In genomic region chr5:128504502-128504901, GRCm38 (mm10) we compare ENCODE assay signal across 8 mouse cellular contexts.
DNase-seq lines count a peak whose midpoint lies in the region; ATAC-seq and TF ChIP-seq lines count a peak whose summit lies in the region.

No protein-coding gene starts in this region.

- no peak for TF ChIP-seq POLR2A in kidney, adult 2 months (IDR thresholded peaks at IDR 0.05; ENCODE audit: low read depth, low read length)

- peak; percentile 90 for TF ChIP-seq CTCF in kidney, adult 2 months (conservative IDR thresholded peaks at IDR 0.05; ENCODE audit: insufficient read depth, insufficient read length, low read depth, low read length)
- peak; percentile 96 for TF ChIP-seq CTCF in midbrain, postnatal 0 days (IDR thresholded peaks at IDR 0.05)

- H3K27ac ChIP-seq in kidney, adult 2 months (ENCODE audit: insufficient read depth, low read depth, low read length): no peak overlapping the region
- no peak overlapping the region for H3K27ac ChIP-seq in midbrain, postnatal 0 days (ENCODE audit: low read depth, low read length)

- H3K4me2 ChIP-seq in midbrain, postnatal 0 days (ENCODE audit: low read depth, low read length, poor library complexity, severe bottlenecking): no peak overlapping the region

- peak; percentile 28 for DNase-seq in kidney, adult 2 months
- DNase-seq in kidney, adult 11 months: no peak
- DNase-seq in B cell, adult 2 months: peak; percentile 3 to 6
- DNase-seq in NIH3T3 (ENCODE audit: low read depth): peak; percentile 54
- peak; percentile 80 for DNase-seq in embryo, embryonic 10 days (ENCODE audit: low spot score)
- DNase-seq in induced T-regulatory cell, adult 2 months (ENCODE audit: low read depth): peak; percentile 1
- peak; percentile 73 for DNase-seq in midbrain, postnatal 0 days (ENCODE audit: low spot score)

- ATAC-seq in midbrain, postnatal 0 days (ENCODE audit: low FRiP score): no peak
- no peak for ATAC-seq in megakaryocyte-erythroid progenitor cell, adult 5-6 weeks (replicated peaks; ENCODE audit: low FRiP score, low TSS enrichment, poor library complexity, severe bottlenecking)

- no peak overlapping the region for H3K4me3 ChIP-seq in kidney, adult 2 months (ENCODE audit: insufficient read depth, low read depth, low read length)
- H3K4me3 ChIP-seq in midbrain, postnatal 0 days (ENCODE audit: low read depth, low read length): no peak overlapping the region

- no peaks in the 10 kb centered on the region for H3K36me3 ChIP-seq in kidney, adult 2 months (ENCODE audit: control insufficient read depth, insufficient read depth, low read length)
- no peaks in the 10 kb centered on the region for H3K36me3 ChIP-seq in midbrain, postnatal 0 days (ENCODE audit: insufficient read depth, low read length)

- no peaks in the 10 kb centered on the region for H3K9me3 ChIP-seq in midbrain, postnatal 0 days (ENCODE audit: low read length)

- 5% methylated on average over 4 of the region's 4 CpGs for WGBS in kidney, adult 2 months
- WGBS in midbrain, postnatal 0 days: 5% methylated on average over 4 of the region's 4 CpGs

- H3K27me3 ChIP-seq in kidney, adult 2 months (replicated peaks; ENCODE audit: control insufficient read depth, insufficient read depth, low read length): no peaks in the 10 kb centered on the region
- H3K27me3 ChIP-seq in midbrain, postnatal 0 days (ENCODE audit: insufficient read depth, low read length): 0 out of 2 replicates have a peak, but pooled peaks cover 3% of the 10 kb centered on the region

- no peak overlapping the region for H3K9ac ChIP-seq in midbrain, postnatal 0 days (replicated peaks; ENCODE audit: low read length, poor library complexity, severe bottlenecking)

- H3K4me1 ChIP-seq in kidney, adult 2 months (ENCODE audit: control insufficient read depth, insufficient read depth, low read length): no peaks in the 10 kb centered on the region
- H3K4me1 ChIP-seq in midbrain, postnatal 0 days (ENCODE audit: insufficient read depth, low read length): no peaks in the 10 kb centered on the region
